Comparison of ENCODE assay signal across 8 mouse cellular contexts in genomic region chr13:21882760-21883405, GRCm38 (mm10). TPM values are rescaled to one million over a fixed set of nuclear protein-coding genes. Genes with fewer than 3 reads are reported as not detected.
DNase-seq lines count a peak whose midpoint lies in the region; ATAC-seq lines count a peak whose summit lies in the region.

No protein-coding gene starts in this region.

- H3K9me3 ChIP-seq in heart, embryonic 10.5 days, result no peaks in the 10 kb centered on the region
- H3K9me3 ChIP-seq in liver, embryonic 15.5 days (replicated peaks), result no peaks in the 10 kb centered on the region
- H3K9me3 ChIP-seq in neural tube, embryonic 12.5 days, result no peaks in the 10 kb centered on the region

- no peaks in the 10 kb centered on the region for H3K36me3 ChIP-seq in heart, embryonic 10.5 days
- no peaks in the 10 kb centered on the region for H3K36me3 ChIP-seq in liver, embryonic 15.5 days (replicated peaks)
- H3K36me3 ChIP-seq in neural tube, embryonic 12.5 days, result no peaks in the 10 kb centered on the region

- ATAC-seq in common myeloid progenitor, adult 5-6 weeks (replicated peaks; ENCODE audit: low read depth, poor library complexity, severe bottlenecking), result peak; percentile 64
- ATAC-seq in liver, embryonic 15.5 days (ENCODE audit: insufficient read depth), result peak; percentile 67
- ATAC-seq in neural tube, embryonic 12.5 days (ENCODE audit: low FRiP score, low read depth), result 0 out of 2 replicates have a peak, but pooled peaks have one; percentile 53
- ATAC-seq in inflammation-experienced regulatory T-cells, adult 6 months, result no peak

- peak overlapping the region; percentile 3; the same call in 1 of the 2 replicates for H3K27ac ChIP-seq in heart, embryonic 10.5 days
- no peak overlapping the region for H3K27ac ChIP-seq in liver, embryonic 15.5 days (replicated peaks)
- no peak overlapping the region for H3K27ac ChIP-seq in neural tube, embryonic 12.5 days

- H3K4me3 ChIP-seq in heart, embryonic 10.5 days, result peak overlapping the region; percentile 63
- peak overlapping the region; percentile 61 for H3K4me3 ChIP-seq in liver, embryonic 15.5 days (replicated peaks)
- H3K4me3 ChIP-seq in neural tube, embryonic 12.5 days, result peak overlapping the region; percentile 22

- H3K9ac ChIP-seq in liver, embryonic 15.5 days, result peak overlapping the region; percentile 12; the same call in 1 of the 2 replicates
- H3K9ac ChIP-seq in neural tube, embryonic 12.5 days, result no peak overlapping the region

- peak overlapping the region; percentile 67 for H3K4me2 ChIP-seq in liver, embryonic 15.5 days
- H3K4me2 ChIP-seq in neural tube, embryonic 12.5 days (replicated peaks), result peak overlapping the region; percentile 49

- H3K27me3 ChIP-seq in heart, embryonic 10.5 days (ENCODE audit: insufficient read depth, poor library complexity, severe bottlenecking), result no peaks in the 10 kb centered on the region
- H3K27me3 ChIP-seq in liver, embryonic 15.5 days, result no peaks in the 10 kb centered on the region
- no peaks in the 10 kb centered on the region for H3K27me3 ChIP-seq in neural tube, embryonic 12.5 days (replicated peaks)

- H3K4me1 ChIP-seq in heart, embryonic 10.5 days, result 0 out of 2 replicates have a peak, but pooled peaks cover 3% of the 10 kb centered on the region
- peaks cover 15% of the 10 kb centered on the region for H3K4me1 ChIP-seq in liver, embryonic 15.5 days (replicated peaks)
- no peaks in the 10 kb centered on the region for H3K4me1 ChIP-seq in neural tube, embryonic 12.5 days

- DNase-seq in urinary bladder, postnatal 14 days (ENCODE audit: low spot score), result peak; percentile 4
- DNase-seq in urinary bladder, postnatal 4 days (ENCODE audit: low spot score in 2 of 2), result no peak
- peak; percentile 88 for DNase-seq in heart, embryonic 10.5 days (ENCODE audit: low spot score)
- peak; percentile 9 for DNase-seq in kidney, postnatal 10 days

- WGBS in heart, embryonic 10.5 days, result under 1% methylated on average over 13 of the region's 13 CpGs
- WGBS in liver, embryonic 15.5 days (ENCODE audit: insufficient replicate concordance), result 1% methylated on average over 13 of the region's 13 CpGs
- under 1% methylated on average over 13 of the region's 13 CpGs for WGBS in neural tube, embryonic 12.5 days

RNA-seq across cellular contexts. Expression of gene Hist1h2br, which starts 49.3 kb away (rescaled TPM):
- total RNA-seq in common myeloid progenitor, adult 5-6 weeks (2017), result 234 and 268 TPM in 2 replicates
- polyA plus RNA-seq in heart, embryonic 10.5 days (2016; fragmentation: Nextera tagmentation; extraction: Ambion mirVana), result 9.9 and 15.3 TPM in 2 replicates
- 25.5 and 29.5 TPM in 2 replicates for polyA plus RNA-seq in liver, embryonic 15.5 days (2015; fragmentation: Nextera tagmentation; extraction: Ambion mirVana)
- polyA plus RNA-seq in neural tube, embryonic 12.5 days (2016; fragmentation: Nextera tagmentation; extraction: Ambion mirVana), result 18.7 and 25.8 TPM in 2 replicates
- polyA plus RNA-seq in inflammation-experienced regulatory T-cells, adult 6 months (2017; shearing (Covaris generic)), result 10 to 100 TPM in 1 of 3 experiments, 1 to 10 TPM in 1, not detected in 1; 6.1 to 12.2 TPM

RNA-seq across cellular contexts. Expression of gene Hist1h2ap, which starts 49.6 kb away (rescaled TPM):
- 1,879 and 2,229 TPM in 2 replicates for total RNA-seq in common myeloid progenitor, adult 5-6 weeks (2017)
- 2,387 and 3,574 TPM in 2 replicates for polyA plus RNA-seq in heart, embryonic 10.5 days (2016; fragmentation: Nextera tagmentation; extraction: Ambion mirVana)
- 3,475 and 4,316 TPM in 2 replicates for polyA plus RNA-seq in liver, embryonic 15.5 days (2015; fragmentation: Nextera tagmentation; extraction: Ambion mirVana)
- polyA plus RNA-seq in neural tube, embryonic 12.5 days (2016; fragmentation: Nextera tagmentation; extraction: Ambion mirVana), result 3,361 and 3,805 TPM in 2 replicates
- polyA plus RNA-seq in inflammation-experienced regulatory T-cells, adult 6 months (2017; shearing (Covaris generic)), result 100 to 1,000 TPM in 1 of 3 experiments, 10 to 100 TPM in 2; 58.0 to 576 (median 60.6) TPM

RNA-seq across cellular contexts. Expression of gene Hist1h4n, which starts 50.9 kb away (rescaled TPM):
- total RNA-seq in common myeloid progenitor, adult 5-6 weeks (2017), result 2,940 and 3,195 TPM in 2 replicates
- polyA plus RNA-seq in heart, embryonic 10.5 days (2016; fragmentation: Nextera tagmentation; extraction: Ambion mirVana), result 3.8 and 9.2 TPM in 2 replicates
- polyA plus RNA-seq in liver, embryonic 15.5 days (2015; fragmentation: Nextera tagmentation; extraction: Ambion mirVana), result 26.6 and 33.7 TPM in 2 replicates
- 11.4 and 12.4 TPM in 2 replicates for polyA plus RNA-seq in neural tube, embryonic 12.5 days (2016; fragmentation: Nextera tagmentation; extraction: Ambion mirVana)
- polyA plus RNA-seq in inflammation-experienced regulatory T-cells, adult 6 months (2017; shearing (Covaris generic)), result 1 to 10 TPM in 2 of 3 experiments, not detected in 1; 6.5 to 9.3 TPM

Comparison
In these comparisons a context has a peak if more than half of its experiments do, and no peak if none do; other contexts are left out.
1. DNase-seq: peak in urinary bladder, postnatal 14 days (single experiment), heart, embryonic 10.5 days (single experiment) and kidney, postnatal 10 days (single experiment); none in urinary bladder, postnatal 4 days (0 of 2).
2. Peak in every context shown above with its lines, with median percentiles within 50 percentile points of each other: H3K4me3 ChIP-seq.